Mouse (Mus musculus) activated CD4-positive, CD25-positive, alpha-beta regulatory T cell, adult 4 months (primary cell): ENCODE data around the gene Klra9. TPM values are rescaled to one million over a fixed set of nuclear protein-coding genes. Genes with fewer than 3 reads are reported as not detected.
"Not testable (repeated sequence)": the region's sequence is repeated elsewhere in the genome, so short reads cannot be mapped to it uniquely, and the experiment has no call there.

Experiments
- ATAC-seq: one replicate; pipeline ENCODE4 v1.8.0; 2017
- polyA plus RNA-seq, 2 experiments: library from polyadenylated mRNA; unstranded; fragments of 100-300 nt; shearing (Covaris generic); gene quantifications; one replicate each; pipeline ENCODE4 v1.2.1; 2017

Klra9 gene
- not detected for polyA plus RNA-seq

DNA sequence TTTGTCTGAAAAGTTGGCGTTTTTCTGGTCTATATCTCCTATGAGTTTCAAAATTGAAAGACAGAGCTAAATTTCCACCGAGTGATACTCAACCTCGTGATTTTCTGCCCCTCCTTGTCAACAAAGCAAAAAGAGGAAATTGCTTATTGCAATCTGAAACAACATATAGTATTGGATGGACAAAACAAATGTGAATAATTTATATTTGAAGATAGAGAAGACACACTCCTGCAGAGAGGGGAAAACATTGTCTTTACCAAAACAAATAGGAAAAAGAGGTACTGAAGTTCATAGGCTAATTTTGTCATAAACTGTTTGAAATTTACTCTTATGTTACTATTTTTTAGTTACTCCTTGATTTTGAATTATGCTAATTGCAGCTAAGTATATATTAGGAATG is at the start of gene Klra9:
Klra9 (minus strand) TSS at position 101 of the 400 bp plus-strand sequence.
- ATAC-seq = not testable (repeated sequence)

DNA sequence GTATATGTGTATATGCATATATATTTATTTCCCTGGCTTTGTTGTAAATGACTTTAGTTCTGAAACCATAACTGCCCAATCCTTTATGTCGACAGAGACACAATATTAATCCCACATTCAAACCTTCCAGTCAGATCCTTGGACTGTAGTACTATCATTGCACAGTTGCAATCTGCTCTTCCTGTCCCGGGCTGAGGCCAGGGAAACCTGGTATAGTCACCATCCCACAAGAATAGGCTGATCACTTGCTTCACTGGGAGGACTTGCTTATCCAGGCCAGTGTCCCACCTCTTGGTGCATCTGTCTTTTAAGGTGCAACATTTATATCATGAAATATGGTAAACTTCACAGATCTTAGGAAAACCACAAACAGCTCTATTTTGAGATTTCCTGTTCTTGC is 44.6 kb upstream of the Klra9 start:
- no peak for ATAC-seq

DNA sequence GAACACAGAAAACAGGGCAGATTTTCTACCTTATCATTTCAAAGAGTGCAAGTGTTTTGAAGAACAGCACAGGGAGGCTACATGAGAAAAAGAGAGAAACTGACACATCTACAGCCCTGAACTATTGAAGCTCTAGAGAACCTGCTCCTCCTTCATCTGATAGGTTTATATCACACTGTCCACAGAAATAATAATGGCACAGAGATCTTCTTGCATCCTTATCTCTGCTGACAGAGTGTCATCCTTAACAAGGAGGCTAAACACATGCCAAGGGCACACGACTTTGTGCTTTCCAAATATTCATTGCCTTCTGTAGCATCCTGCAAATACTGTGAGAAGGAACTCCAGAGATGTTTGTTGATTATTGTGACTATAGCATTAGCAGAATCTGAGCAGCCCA is 43.7 kb upstream of the Klra9 start:
- no peak for ATAC-seq

DNA sequence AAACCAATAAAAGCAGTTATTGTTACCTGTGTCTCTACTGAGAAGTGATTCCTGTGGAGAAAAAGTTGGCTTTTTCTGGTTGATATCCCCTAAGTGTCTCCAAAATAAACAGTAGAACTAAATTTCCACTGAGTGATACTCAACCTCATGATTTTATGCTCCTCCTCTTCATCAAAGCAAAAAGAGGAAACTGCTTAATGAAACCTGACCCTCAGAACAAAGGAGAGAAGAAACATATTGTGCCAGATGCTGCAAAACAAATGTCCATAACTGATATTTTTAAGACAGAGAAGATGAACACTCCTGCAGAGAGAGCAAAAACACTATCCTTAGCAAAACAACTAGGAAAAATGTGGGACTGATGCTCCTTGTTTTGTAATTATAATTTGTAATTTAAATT is 40.3 kb upstream of the Klra9 start, which contains the start of gene Klra7:
Klra7 (minus strand) TSS at position 101 of the 400 bp plus-strand sequence.
- ATAC-seq = no peak

DNA sequence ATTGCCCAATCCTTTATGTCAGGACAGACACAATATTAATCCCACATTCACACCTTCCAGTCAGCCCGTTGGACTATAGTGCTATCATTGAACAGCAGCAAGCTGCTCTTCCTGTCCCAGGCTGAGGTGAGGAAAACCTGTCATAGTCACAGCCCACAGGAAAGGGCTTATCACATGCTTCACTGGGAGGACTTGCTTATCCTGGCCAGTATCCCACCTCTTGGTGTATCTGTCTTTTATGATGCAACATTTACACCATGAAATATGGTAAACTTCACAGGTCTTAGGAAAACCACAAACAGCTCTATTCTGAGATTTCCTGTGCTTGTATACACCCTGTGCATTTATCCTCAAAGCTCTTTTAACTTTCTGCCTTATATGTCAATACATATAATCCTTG is 4.5 kb upstream of the Klra9 start:
- not testable (repeated sequence) for ATAC-seq

DNA sequence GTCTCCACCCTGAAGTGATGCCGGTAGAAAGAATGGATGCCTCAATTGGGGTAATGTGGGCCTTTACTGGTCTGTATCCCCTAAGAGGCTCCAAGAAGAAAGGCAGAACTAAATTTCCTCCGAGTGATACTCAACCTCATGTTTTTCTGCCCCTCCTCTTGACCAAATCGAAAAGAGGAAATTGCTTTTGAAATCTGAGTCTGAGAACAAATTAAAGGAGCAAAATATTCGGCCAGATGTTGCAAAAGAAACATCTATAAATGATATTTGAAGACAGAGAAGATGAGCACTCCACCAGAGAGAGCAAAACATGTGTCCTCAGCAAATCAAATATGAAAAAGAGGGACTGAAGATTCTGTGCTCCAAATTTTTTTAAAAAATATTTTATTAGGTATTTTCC is 63.1 kb downstream of the Klra9 start, which contains the start of gene Klra8:
Klra8 (minus strand) TSS at position 101 of the 400 bp plus-strand sequence.
- not testable (repeated sequence) for ATAC-seq

Other genes starting within 250 kb of the Klra9 start
- not detected for gene Klra6, start 166.2 kb downstream of the Klra9 start, polyA plus RNA-seq
- gene Klra4, start 125.8 kb downstream of the Klra9 start, polyA plus RNA-seq = not detected
- not detected for gene Klra8, start 63.2 kb downstream of the Klra9 start, polyA plus RNA-seq
- not detected for gene Klra7, start 40.2 kb upstream of the Klra9 start, polyA plus RNA-seq
- not detected for gene Klra10, start 88.8 kb upstream of the Klra9 start, polyA plus RNA-seq
- not detected for gene Klra3, start 144.5 kb upstream of the Klra9 start, polyA plus RNA-seq
- not detected for gene Klra1, start 193.8 kb upstream of the Klra9 start, polyA plus RNA-seq